Mouse (Mus musculus): ENCODE results near the gene Ccdc169.

DNA sequence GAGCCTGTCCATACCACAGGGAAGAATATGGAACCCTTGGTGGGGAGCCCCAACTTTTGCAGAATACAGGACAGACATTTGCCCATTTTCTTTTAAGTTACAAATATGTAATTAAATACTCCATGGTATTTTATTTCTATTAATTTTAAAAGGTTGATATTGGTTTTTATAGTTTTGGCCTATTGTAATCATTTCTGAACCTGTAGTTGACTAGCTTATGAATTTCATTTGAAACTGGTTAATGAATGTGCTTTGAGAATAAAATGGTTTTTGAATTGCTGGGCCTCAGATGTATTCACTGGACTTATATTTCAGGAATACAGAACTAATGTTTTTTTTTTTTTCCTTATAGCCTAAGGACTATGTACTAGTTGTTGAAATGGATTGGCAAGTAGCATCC lies at the start of gene Ccdc169:
- TF ChIP-seq CTCF (IDR thresholded peaks at IDR 0.05; ENCODE audit: extremely low read depth, insufficient read depth, low read length) = no peak
- no peak for TF ChIP-seq POLR2A (IDR thresholded peaks at IDR 0.05; ENCODE audit: extremely low read depth, insufficient read depth, low read length)
